Mouse (Mus musculus) heart, adult 2 months (tissue): ENCODE results near the gene March4. TPM values are rescaled to one million over a fixed set of nuclear protein-coding genes. Genes with fewer than 3 reads are reported as not detected.
A peak's percentile ranks its signal among the peaks of the same experiment; 100 is the strongest.

Source experiments
- DNase-seq, 2 experiments: peaks; one replicate each; pipeline ENCODE4 v3.0.0; 2021
- H3K27ac ChIP-seq: fragments of 200-600 bp; 2 replicates; pipeline ENCODE4 v1.8.1; 2022
- H3K27me3 ChIP-seq: fragments of 200-500 bp; 2 replicates; pipeline ENCODE4 v1.6.1; 2012; ENCODE audit warnings: mild to moderate bottlenecking, low read length, inconsistent platforms, mixed read lengths; ENCODE audit not compliant: control insufficient read depth, insufficient read depth
- H3K36me3 ChIP-seq: fragments of 200-500 bp; 2 replicates; pipeline ENCODE4 v1.6.1; 2012; ENCODE audit warnings: low read length, inconsistent platforms; ENCODE audit not compliant: control insufficient read depth, insufficient read depth
- H3K4me1 ChIP-seq: fragments of 200-500 bp; 2 replicates; pipeline ENCODE4 v1.6.1; 2011; ENCODE audit warnings: low read length; ENCODE audit not compliant: control insufficient read depth, insufficient read depth
- H3K4me3 ChIP-seq: fragments of 200-600 bp; 2 replicates; pipeline ENCODE4 v1.8.1; 2022
- H3K79me2 ChIP-seq: fragments of 200-500 bp; replicated peaks from 2 replicates; pipeline ENCODE4 v1.6.1; 2012; ENCODE audit warnings: mild to moderate bottlenecking, inconsistent platforms, low read length, moderate library complexity, mixed read lengths; ENCODE audit not compliant: control insufficient read depth, insufficient read depth
- H3K9ac ChIP-seq: fragments of 200-500 bp; 2 replicates; pipeline ENCODE4 v1.6.1; 2012; ENCODE audit warnings: low read depth, mild to moderate bottlenecking, control low read depth, inconsistent platforms, low read length, mixed read lengths
- CTCF ChIP-seq: fragments of 200-600 bp; IDR thresholded peaks from 2 replicates; pipeline ENCODE4 v1.8.1; 2022; ENCODE audit warnings: antibody characterized with exemption, mild to moderate bottlenecking, moderate library complexity
- EP300 ChIP-seq: fragments of 200-500 bp; IDR thresholded peaks from 2 replicates; pipeline ENCODE4 v1.6.1; 2011; ENCODE audit warnings: low read depth, low read length, control low read depth; ENCODE audit not compliant: insufficient read depth
- POLR2A ChIP-seq: fragments of 200-500 bp; IDR thresholded peaks from 2 replicates; pipeline ENCODE4 v1.6.1; 2011; ENCODE audit warnings: mild to moderate bottlenecking, low read depth, low read length, control low read depth; ENCODE audit not compliant: insufficient read depth
- WGBS: fragments of 180-500 bp; shearing (Covaris S2); methylation state at CpG from one replicate; pipeline ENCODE4 v1.1.7; 2018; 5-methylcytosine and 5-hydroxymethylcytosine counted together
- intact Hi-C: fragments of 180-260 bp; cut with DNase I; formaldehyde crosslinking; loops from one replicate; pipeline ENCODE4 v1.15.1; 2025
- polyA plus RNA-seq: library from polyadenylated mRNA; depleted of rRNA; stranded (reverse); fragments of >200 nt; gene quantifications from 2 replicates; pipeline ENCODE4 v1.2.3, GENCODE M21; 2012
- total RNA-seq, 2 experiments: library from RNA; stranded (reverse); gene quantifications; 2 replicates each; pipeline ENCODE4 v1.2.3; 2021

March4 gene
- total and polyA plus RNA-seq, 3 experiments = 0.12 TPM; not detected in 2

DNA sequence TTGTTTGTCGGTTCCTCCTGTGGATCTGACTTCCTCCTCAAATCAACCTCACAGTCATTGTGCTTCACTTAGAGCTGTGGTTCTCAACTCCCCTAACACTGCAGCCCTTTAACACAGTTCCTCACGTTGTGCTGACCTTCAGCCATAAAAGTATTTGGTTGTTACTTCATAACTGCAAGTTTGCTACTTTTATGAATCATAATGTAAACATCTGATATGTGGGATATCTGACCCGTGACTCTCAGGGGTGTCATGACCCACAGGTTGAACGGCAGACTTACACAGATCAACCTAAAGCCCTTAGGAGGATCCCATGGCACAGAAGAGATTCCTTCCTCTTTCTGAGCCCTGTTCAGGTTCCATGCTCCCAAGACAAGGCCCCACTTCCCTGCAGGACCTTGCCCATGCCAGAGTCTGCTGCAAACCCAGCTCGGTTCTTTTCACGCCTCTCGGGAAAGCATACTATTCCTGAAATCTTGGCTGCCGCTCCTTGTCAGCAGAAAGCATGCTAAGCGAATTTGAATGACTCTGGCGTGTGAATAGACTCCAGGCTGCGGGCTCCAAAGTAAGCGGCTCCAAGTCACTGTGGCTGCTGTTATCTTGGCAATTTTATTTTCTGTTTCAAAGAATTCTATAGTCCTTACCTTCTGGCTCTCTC lies 71.7 kb downstream of the March4 start:
- Histone ChIP-seq H3K36me3 (no peaks in the 10 kb centered on the region), H3K27ac (no peak overlapping the region), H3K9ac (no peak overlapping the region), H3K4me3 (no peak overlapping the region), H3K4me1 (no peaks in the 10 kb centered on the region; the same call in 1 of the 2 replicates), H3K27me3 (no peaks in the 10 kb centered on the region), H3K79me2 (no peaks in the 10 kb centered on the region)
- WGBS = 34% methylated on average over 12 of the region's 12 CpGs
- intact Hi-C loops = no loop called here
- no peak for DNase-seq
- no peak for TF ChIP-seq EP300
- TF ChIP-seq POLR2A = no peak
- TF ChIP-seq CTCF = no peak

DNA sequence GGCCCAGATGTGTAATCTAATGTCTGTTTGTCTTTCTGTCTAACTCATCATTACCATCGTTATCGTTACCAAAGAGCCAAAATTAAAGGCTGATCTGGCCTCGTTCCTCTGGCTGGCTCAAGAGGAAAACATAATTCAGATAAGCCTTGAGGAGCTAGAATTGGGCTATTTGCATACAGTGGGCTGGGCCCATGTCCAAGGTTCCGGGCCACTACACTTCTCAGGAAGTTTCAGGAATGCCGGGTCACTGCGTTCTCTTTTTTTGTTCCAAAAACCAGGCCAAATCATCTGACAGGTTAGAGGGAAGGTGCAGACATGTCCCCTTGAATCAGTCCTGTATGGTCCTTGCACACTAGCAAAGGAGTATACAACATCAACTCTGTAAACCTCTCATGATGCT lies 74.2 kb downstream of the March4 start:
- H3K36me3 ChIP-seq = no peaks in the 10 kb centered on the region
- no peak overlapping the region for H3K4me3 ChIP-seq
- H3K79me2 ChIP-seq = no peaks in the 10 kb centered on the region
- no peaks in the 10 kb centered on the region; the same call in 1 of the 2 replicates for H3K4me1 ChIP-seq
- H3K27me3 ChIP-seq = no peaks in the 10 kb centered on the region
- H3K27ac ChIP-seq = no peak overlapping the region
- intact Hi-C loops = no loop called here
- no peak overlapping the region for H3K9ac ChIP-seq
- TF ChIP-seq EP300 = no peak
- TF ChIP-seq POLR2A = no peak
- TF ChIP-seq CTCF = no peak
- 6% methylated on average over 6 of the region's 6 CpGs for WGBS
- peak in 1 of 2 experiments; percentile 12 for DNase-seq

DNA sequence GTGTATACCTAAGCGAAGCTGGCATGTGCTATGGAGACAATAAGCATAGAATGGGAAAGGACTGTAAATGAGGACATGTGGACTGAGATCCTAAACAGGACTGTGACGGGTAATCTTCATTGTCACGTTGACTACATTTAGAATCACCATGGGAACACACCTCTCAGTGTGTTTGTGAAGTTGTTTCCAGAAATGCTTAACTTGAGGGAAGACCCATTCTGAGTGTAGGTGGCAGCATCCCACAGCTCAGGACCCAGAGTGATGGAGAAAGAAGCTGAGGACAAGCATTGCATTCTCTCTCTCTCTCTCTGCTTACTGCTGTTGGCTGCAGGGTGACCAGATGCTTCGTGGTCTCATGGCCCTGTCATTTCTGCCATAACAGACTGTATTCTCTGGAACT lies 79.1 kb downstream of the March4 start:
- intact Hi-C loops = no loop called here
- no peak for TF ChIP-seq EP300
- TF ChIP-seq CTCF = no peak
- TF ChIP-seq POLR2A = no peak
- DNase-seq = no peak
- WGBS = 83% methylated on average over 4 of the region's 4 CpGs
- no peak overlapping the region for H3K27ac ChIP-seq
- no peaks in the 10 kb centered on the region for H3K36me3 ChIP-seq
- no peaks in the 10 kb centered on the region for H3K4me1 ChIP-seq
- H3K27me3 ChIP-seq = no peaks in the 10 kb centered on the region
- H3K9ac ChIP-seq = no peak overlapping the region
- H3K4me3 ChIP-seq = no peak overlapping the region
- no peaks in the 10 kb centered on the region for H3K79me2 ChIP-seq

DNA sequence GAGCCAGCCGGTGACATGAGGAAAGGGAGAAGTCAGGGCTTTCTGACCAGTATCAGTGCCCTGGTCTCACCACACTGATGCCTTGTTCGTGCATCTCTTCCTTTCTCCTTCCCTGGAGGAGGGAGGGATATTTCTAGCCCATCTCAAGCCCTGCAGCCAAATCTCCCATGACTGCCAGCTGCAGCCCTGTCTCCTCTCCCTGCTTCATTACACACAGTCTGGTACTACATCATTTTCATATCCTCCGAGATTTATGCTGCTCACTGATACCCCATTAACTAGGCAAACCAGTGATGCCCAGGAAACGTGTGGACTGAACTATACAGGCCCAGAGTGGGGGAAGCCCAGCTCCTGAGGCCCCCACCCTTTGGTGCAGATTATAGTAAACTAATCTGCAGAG lies 80.8 kb downstream of the March4 start:
- TF ChIP-seq CTCF = no peak
- no peak for TF ChIP-seq POLR2A
- TF ChIP-seq EP300 = no peak
- H3K36me3 ChIP-seq = no peaks in the 10 kb centered on the region
- no peak overlapping the region for H3K9ac ChIP-seq
- intact Hi-C loops = no loop called here
- no peak overlapping the region for H3K27ac ChIP-seq
- 82% methylated on average over 4 of the region's 4 CpGs for WGBS
- H3K4me3 ChIP-seq = no peak overlapping the region
- no peaks in the 10 kb centered on the region for H3K27me3 ChIP-seq
- H3K4me1 ChIP-seq = no peaks in the 10 kb centered on the region
- no peaks in the 10 kb centered on the region for H3K79me2 ChIP-seq
- no peak for DNase-seq

DNA sequence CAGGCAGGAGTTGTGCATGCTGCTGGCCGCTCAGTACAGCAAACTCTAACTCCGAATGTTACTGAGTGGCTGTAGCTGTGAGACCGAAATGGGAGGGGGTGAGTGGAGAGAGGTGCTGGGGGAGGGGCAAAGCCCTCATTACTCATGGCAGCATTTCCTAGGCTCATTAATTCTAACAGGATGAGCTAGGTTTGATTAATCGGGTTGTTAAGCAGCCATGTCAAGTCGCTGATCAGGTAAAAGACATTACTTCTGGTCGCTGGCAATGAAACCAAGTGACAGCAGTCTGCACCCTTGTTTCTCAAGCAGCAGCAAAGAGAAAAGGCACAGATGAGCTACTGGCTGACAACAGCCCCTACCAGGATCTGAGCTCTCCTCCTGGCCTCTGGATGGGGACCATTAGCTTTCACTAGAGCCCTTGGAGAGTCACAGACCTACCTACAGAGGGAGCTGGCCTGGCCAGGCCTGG lies 82.0 kb downstream of the March4 start:
- intact Hi-C loops = no loop called here
- H3K79me2 ChIP-seq = no peaks in the 10 kb centered on the region
- H3K4me3 ChIP-seq = no peak overlapping the region
- TF ChIP-seq EP300 = no peak
- no peaks in the 10 kb centered on the region for H3K4me1 ChIP-seq
- DNase-seq = no peak
- H3K9ac ChIP-seq = no peak overlapping the region
- no peaks in the 10 kb centered on the region for H3K27me3 ChIP-seq
- WGBS = 70% methylated on average over 6 of the region's 6 CpGs
- no peaks in the 10 kb centered on the region for H3K36me3 ChIP-seq
- no peak overlapping the region for H3K27ac ChIP-seq

DNA sequence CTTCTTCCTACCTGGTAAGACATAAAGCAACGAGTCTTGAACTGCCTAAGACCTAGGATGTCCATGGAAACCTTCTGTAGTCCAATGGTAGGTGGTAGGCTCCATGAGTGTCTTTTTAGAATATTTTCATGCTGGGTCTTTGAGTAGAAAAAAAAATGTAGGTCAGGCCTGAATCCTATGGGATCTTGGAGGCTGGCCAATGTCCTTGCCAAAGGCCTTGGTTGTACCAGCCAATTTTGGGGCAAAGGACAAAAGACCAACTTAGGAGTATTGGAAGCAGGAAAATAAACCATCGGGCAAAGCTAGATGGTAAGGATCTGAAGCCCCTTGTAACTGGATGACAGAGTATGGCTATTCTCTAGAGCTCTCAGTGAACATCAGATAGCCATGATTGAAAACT lies 83.9 kb downstream of the March4 start:
- no peak overlapping the region for H3K4me3 ChIP-seq
- no peak overlapping the region for H3K9ac ChIP-seq
- TF ChIP-seq EP300 (no peak), CTCF (no peak), POLR2A (no peak)
- H3K27me3 ChIP-seq = no peaks in the 10 kb centered on the region
- no peaks in the 10 kb centered on the region for H3K4me1 ChIP-seq
- DNase-seq = no peak
- intact Hi-C loops = no loop called here
- WGBS = 74% methylated on average over 2 of the region's 2 CpGs
- H3K27ac ChIP-seq = no peak overlapping the region
- no peaks in the 10 kb centered on the region for H3K79me2 ChIP-seq
- H3K36me3 ChIP-seq = no peaks in the 10 kb centered on the region
